Mouse (Mus musculus) midbrain, postnatal 0 days (tissue): ENCODE results near the gene Erg. TPM values are rescaled to one million over a fixed set of nuclear protein-coding genes. Genes with fewer than 3 reads are reported as not detected.

Source experiments
- ATAC-seq: fragments of 200-750 bp; cut with Nextera tagmentation; 2 replicates; pipeline ENCODE4 v1.8.0; 2017; ENCODE audit warnings: moderate number of reproducible peaks, mild to moderate bottlenecking, moderate TSS enrichment, moderate library complexity; ENCODE audit not compliant: low FRiP score
- DNase-seq: peaks from one replicate; pipeline ENCODE4 v3.0.0-alpha.2; 2015; ENCODE audit warnings: low spot score
- H3K27ac ChIP-seq: fragments of 300-500 bp; sonication (generic); 2 replicates; pipeline ENCODE4 v1.5.1; 2014; ENCODE audit warnings: low read depth, mild to moderate bottlenecking, low read length, mixed read lengths
- H3K27me3 ChIP-seq: fragments of 300-500 bp; sonication (generic); 2 replicates; pipeline ENCODE4 v1.6.1; 2014; ENCODE audit warnings: low read length, control low read depth, mixed read lengths; ENCODE audit not compliant: insufficient read depth
- H3K36me3 ChIP-seq: fragments of 300-500 bp; sonication (generic); 2 replicates; pipeline ENCODE4 v1.6.1; 2014; ENCODE audit warnings: low read length, control low read depth, mixed read lengths; ENCODE audit not compliant: insufficient read depth
- H3K4me1 ChIP-seq: fragments of 300-500 bp; sonication (generic); 2 replicates; pipeline ENCODE4 v1.6.1; 2014; ENCODE audit warnings: mild to moderate bottlenecking, control low read depth, antibody characterized with exemption, low read length, mixed read lengths; ENCODE audit not compliant: insufficient read depth
- H3K4me2 ChIP-seq: fragments of 300-500 bp; sonication (generic); 2 replicates; pipeline ENCODE4 v1.6.1; 2014; ENCODE audit warnings: low read depth, mild to moderate bottlenecking, low read length, mixed read lengths; ENCODE audit not compliant: poor library complexity, severe bottlenecking
- H3K4me3 ChIP-seq: fragments of 300-500 bp; sonication (generic); 2 replicates; pipeline ENCODE4 v1.5.1; 2014; ENCODE audit warnings: low read depth, mild to moderate bottlenecking, low read length, moderate library complexity
- H3K9ac ChIP-seq: fragments of 300-500 bp; sonication (generic); replicated peaks from 2 replicates; pipeline ENCODE4 v1.6.1; 2014; ENCODE audit warnings: mild to moderate bottlenecking, low read length, moderate library complexity, mixed read lengths; ENCODE audit not compliant: poor library complexity, severe bottlenecking
- H3K9me3 ChIP-seq: fragments of 300-500 bp; sonication (generic); 2 replicates; pipeline ENCODE4 v1.6.1; 2016; ENCODE audit warnings: low read length, control low read depth
- CTCF ChIP-seq: IDR thresholded peaks from 2 replicates; pipeline ENCODE4 v1.5.1; 2016; ENCODE audit warnings: antibody characterized with exemption, mild to moderate bottlenecking
- WGBS: fragments of 180-500 bp; shearing (Covaris S2); extraction: QIAGEN DNeasy Blood & Tissue Kit; methylation state at CpG from one replicate; pipeline ENCODE4 v1.1.7; 2014; 5-methylcytosine and 5-hydroxymethylcytosine counted together
- polyA plus RNA-seq: library from polyadenylated mRNA; unstranded; fragments of >200 nt; fragmentation: Nextera tagmentation; extraction: Ambion mirVana; gene quantifications from 2 replicates; pipeline ENCODE4 v1.2.1, GENCODE M21; 2015
- total RNA-seq: library from RNA; depleted of rRNA; stranded (reverse); fragments of >200 nt; gene quantifications from 2 replicates; pipeline ENCODE4 v1.2.3, GENCODE M21; 2014

Erg gene
- total and polyA plus RNA-seq, 2 experiments from 2014 or later, result 0.89 to 4.8 TPM

DNA sequence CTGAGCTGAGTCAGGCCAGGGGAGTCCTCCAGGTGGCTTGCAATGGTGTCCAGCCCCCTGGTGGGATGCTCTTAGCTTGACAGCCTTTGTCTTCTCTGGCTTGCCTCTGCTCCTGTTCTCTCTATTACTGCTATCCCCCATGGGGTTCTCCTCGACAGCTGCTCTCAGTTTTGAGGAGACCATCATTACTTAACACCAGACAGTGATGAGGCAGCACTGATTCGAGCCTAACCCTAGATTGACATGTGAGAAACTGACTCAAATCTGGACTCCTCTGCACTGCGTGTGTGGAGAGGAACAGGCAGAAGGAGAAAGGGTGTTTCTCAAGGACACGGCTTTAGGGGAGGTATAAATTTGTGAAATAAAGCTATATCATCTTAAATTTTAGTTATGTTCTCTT lies 150.3 kb downstream of the Erg start:
- 64% methylated on average over 4 of the region's 4 CpGs for WGBS
- Histone ChIP-seq H3K27me3 (no peaks in the 10 kb centered on the region), H3K9ac (no peak overlapping the region), H3K36me3 (no peaks in the 10 kb centered on the region), H3K4me3 (no peak overlapping the region), H3K4me2 (no peak overlapping the region), H3K4me1 (no peaks in the 10 kb centered on the region; the same call in none of the 2 replicates), H3K9me3 (no peaks in the 10 kb centered on the region), H3K27ac (no peak overlapping the region)
- DNase-seq (no peak), ATAC-seq (no peak)
- TF ChIP-seq CTCF, result no peak

- WGBS, result 96% methylated on average over 8 of the region's 8 CpGs
- Histone ChIP-seq H3K9me3 (no peaks in the 10 kb centered on the region), H3K27me3 (no peaks in the 10 kb centered on the region), H3K36me3 (no peaks in the 10 kb centered on the region), H3K4me2 (no peak overlapping the region), H3K4me3 (no peak overlapping the region), H3K9ac (no peak overlapping the region), H3K4me1 (no peaks in the 10 kb centered on the region), H3K27ac (no peak overlapping the region)
- no peak for ATAC-seq
- no peak for DNase-seq
- TF ChIP-seq CTCF, result no peak
Observed at GRCm38 (mm10) chr16:95434434-95434833, 152.0 kb downstream of the Erg start.

GRCm38 (mm10) chr16:95432540-95432971 lies 153.8 kb downstream of the Erg start:
- no peaks in the 10 kb centered on the region for H3K9me3 ChIP-seq
- ATAC-seq (no peak), DNase-seq (no peak)
- no peaks in the 10 kb centered on the region for H3K36me3 ChIP-seq
- no peak for TF ChIP-seq CTCF
- H3K4me3 ChIP-seq, result no peak overlapping the region
- no peak overlapping the region for H3K27ac ChIP-seq
- no peaks in the 10 kb centered on the region for H3K4me1 ChIP-seq
- WGBS, result 94% methylated on average over 2 of the region's 2 CpGs
- H3K9ac ChIP-seq, result no peak overlapping the region
- no peak overlapping the region for H3K4me2 ChIP-seq
- H3K27me3 ChIP-seq, result no peaks in the 10 kb centered on the region

DNA sequence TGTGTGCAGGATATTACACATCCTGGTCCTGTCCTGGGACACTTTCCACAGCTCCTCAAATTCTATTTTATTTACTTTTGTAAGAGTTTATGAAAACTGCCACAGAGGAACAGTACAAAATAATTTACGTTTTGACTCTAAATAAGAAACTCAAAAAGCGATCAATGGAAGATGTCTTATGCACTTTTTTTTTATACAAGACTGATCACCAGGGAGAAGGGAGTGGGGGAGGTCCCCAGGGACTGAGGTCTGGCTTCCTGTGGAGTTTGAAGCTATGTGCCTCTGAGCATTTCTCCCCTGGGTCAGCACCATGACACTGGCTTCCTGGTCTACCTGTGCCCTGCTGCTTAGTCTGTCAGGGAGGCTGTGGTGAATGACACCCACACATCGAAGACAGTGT lies 156.5 kb downstream of the Erg start:
- no peak for TF ChIP-seq CTCF
- WGBS, result 91% methylated on average over 3 of the region's 3 CpGs
- H3K9ac ChIP-seq, result no peak overlapping the region

GRCm38 (mm10) chr16:95428239-95428638 lies 158.2 kb downstream of the Erg start:
- H3K4me3 ChIP-seq, result no peak overlapping the region
- no peak for TF ChIP-seq CTCF
- no peak for ATAC-seq
- H3K27ac ChIP-seq, result no peak overlapping the region
- no peaks in the 10 kb centered on the region for H3K4me1 ChIP-seq
- H3K9ac ChIP-seq, result no peak overlapping the region
- no peaks in the 10 kb centered on the region for H3K27me3 ChIP-seq
- no peak for DNase-seq
- H3K4me2 ChIP-seq, result no peak overlapping the region
- WGBS, result 73% methylated on average over 5 of the region's 5 CpGs
- no peaks in the 10 kb centered on the region for H3K36me3 ChIP-seq
- no peaks in the 10 kb centered on the region for H3K9me3 ChIP-seq

More for the DNA sequence above, 156.5 kb downstream of the Erg start:
- H3K9me3 ChIP-seq, result no peaks in the 10 kb centered on the region
- no peak overlapping the region for H3K4me2 ChIP-seq
- ATAC-seq, result no peak
- H3K36me3 ChIP-seq, result no peaks in the 10 kb centered on the region
- no peaks in the 10 kb centered on the region for H3K27me3 ChIP-seq
- H3K4me3 ChIP-seq, result no peak overlapping the region
- no peak for DNase-seq
- no peak overlapping the region for H3K27ac ChIP-seq
- H3K4me1 ChIP-seq, result no peaks in the 10 kb centered on the region

- no peaks in the 10 kb centered on the region for H3K9me3 ChIP-seq
- no peak overlapping the region for H3K4me3 ChIP-seq
- ATAC-seq (no peak), DNase-seq (no peak)
- H3K36me3 ChIP-seq, result no peaks in the 10 kb centered on the region
- no peak for TF ChIP-seq CTCF
- H3K27ac ChIP-seq, result no peak overlapping the region
- no peak overlapping the region for H3K4me2 ChIP-seq
- no peaks in the 10 kb centered on the region for H3K4me1 ChIP-seq
- H3K9ac ChIP-seq, result no peak overlapping the region
- H3K27me3 ChIP-seq, result no peaks in the 10 kb centered on the region
- 87% methylated on average over 10 of the region's 10 CpGs for WGBS
Observed at GRCm38 (mm10) chr16:95427512-95427911, 158.9 kb downstream of the Erg start.
